Mouse (Mus musculus) heart, adult 2 months (tissue): Measurements from ENCODE around the gene Gid4. TPM values are rescaled to one million over a fixed set of nuclear protein-coding genes. Genes with fewer than 3 reads are reported as not detected.

Experiments used
- DNase-seq, 2 experiments: peaks; one replicate each; pipeline ENCODE4 v3.0.0; 2021
- H3K27ac ChIP-seq: fragments of 200-600 bp; 2 replicates; pipeline ENCODE4 v1.8.1; 2022
- H3K27me3 ChIP-seq: fragments of 200-500 bp; 2 replicates; pipeline ENCODE4 v1.6.1; 2012; ENCODE audit warnings: mild to moderate bottlenecking, low read length, inconsistent platforms, mixed read lengths; ENCODE audit not compliant: control insufficient read depth, insufficient read depth
- H3K36me3 ChIP-seq: fragments of 200-500 bp; 2 replicates; pipeline ENCODE4 v1.6.1; 2012; ENCODE audit warnings: low read length, inconsistent platforms; ENCODE audit not compliant: control insufficient read depth, insufficient read depth
- H3K4me1 ChIP-seq: fragments of 200-500 bp; 2 replicates; pipeline ENCODE4 v1.6.1; 2011; ENCODE audit warnings: low read length; ENCODE audit not compliant: control insufficient read depth, insufficient read depth
- H3K4me3 ChIP-seq: fragments of 200-600 bp; 2 replicates; pipeline ENCODE4 v1.8.1; 2022
- H3K79me2 ChIP-seq: fragments of 200-500 bp; replicated peaks from 2 replicates; pipeline ENCODE4 v1.6.1; 2012; ENCODE audit warnings: mild to moderate bottlenecking, inconsistent platforms, low read length, moderate library complexity, mixed read lengths; ENCODE audit not compliant: control insufficient read depth, insufficient read depth
- H3K9ac ChIP-seq: fragments of 200-500 bp; 2 replicates; pipeline ENCODE4 v1.6.1; 2012; ENCODE audit warnings: low read depth, mild to moderate bottlenecking, control low read depth, inconsistent platforms, low read length, mixed read lengths
- CTCF ChIP-seq: fragments of 200-600 bp; IDR thresholded peaks from 2 replicates; pipeline ENCODE4 v1.8.1; 2022; ENCODE audit warnings: antibody characterized with exemption, mild to moderate bottlenecking, moderate library complexity
- EP300 ChIP-seq: fragments of 200-500 bp; IDR thresholded peaks from 2 replicates; pipeline ENCODE4 v1.6.1; 2011; ENCODE audit warnings: low read depth, low read length, control low read depth; ENCODE audit not compliant: insufficient read depth
- POLR2A ChIP-seq: fragments of 200-500 bp; IDR thresholded peaks from 2 replicates; pipeline ENCODE4 v1.6.1; 2011; ENCODE audit warnings: mild to moderate bottlenecking, low read depth, low read length, control low read depth; ENCODE audit not compliant: insufficient read depth
- WGBS: fragments of 180-500 bp; shearing (Covaris S2); methylation state at CpG from one replicate; pipeline ENCODE4 v1.1.7; 2018; 5-methylcytosine and 5-hydroxymethylcytosine counted together
- intact Hi-C: fragments of 180-260 bp; cut with DNase I; formaldehyde crosslinking; loops from one replicate; pipeline ENCODE4 v1.15.1; 2025
- polyA plus RNA-seq: library from polyadenylated mRNA; depleted of rRNA; stranded (reverse); fragments of >200 nt; gene quantifications from 2 replicates; pipeline ENCODE4 v1.2.3, GENCODE M21; 2012
- total RNA-seq, 2 experiments: library from RNA; stranded (reverse); gene quantifications; 2 replicates each; pipeline ENCODE4 v1.2.3; 2021

Gid4 gene
- total and polyA plus RNA-seq, 3 experiments = 30.5 to 49.5 (median 47.8) TPM

DNA sequence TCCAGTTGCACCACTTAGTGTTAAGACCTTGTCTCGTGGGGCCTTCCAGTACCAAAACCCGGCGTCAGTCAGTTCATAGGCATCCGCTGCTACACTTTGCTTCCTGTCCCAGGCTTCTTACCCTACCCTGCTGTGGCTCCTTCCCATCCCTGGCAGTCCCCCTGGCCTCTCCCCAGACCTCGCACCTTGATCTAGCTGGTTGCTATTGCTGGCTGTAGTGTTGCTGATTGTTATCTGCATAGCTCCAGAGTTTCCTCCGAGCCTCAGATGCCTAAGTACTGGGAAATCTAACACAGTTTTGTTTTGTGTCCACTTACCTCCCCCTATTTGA, 1.5 kb downstream of the Gid4 start:
- no peaks in the 10 kb centered on the region for H3K27me3 ChIP-seq
- 8% methylated on average over 6 of the region's 6 CpGs for WGBS
- peak overlapping the region; percentile 88 for H3K9ac ChIP-seq
- peaks cover 6% of the 10 kb centered on the region for H3K4me1 ChIP-seq
- H3K36me3 ChIP-seq = no peaks in the 10 kb centered on the region
- TF ChIP-seq EP300 (no peak), CTCF (no peak), POLR2A (no peak)
- intact Hi-C loops = no loop called here
- peak in 1 of 2 experiments; percentile 24 for DNase-seq
- no peaks in the 10 kb centered on the region for H3K79me2 ChIP-seq
- peak overlapping the region; percentile 88 for H3K4me3 ChIP-seq
- H3K27ac ChIP-seq = no peak overlapping the region

DNA sequence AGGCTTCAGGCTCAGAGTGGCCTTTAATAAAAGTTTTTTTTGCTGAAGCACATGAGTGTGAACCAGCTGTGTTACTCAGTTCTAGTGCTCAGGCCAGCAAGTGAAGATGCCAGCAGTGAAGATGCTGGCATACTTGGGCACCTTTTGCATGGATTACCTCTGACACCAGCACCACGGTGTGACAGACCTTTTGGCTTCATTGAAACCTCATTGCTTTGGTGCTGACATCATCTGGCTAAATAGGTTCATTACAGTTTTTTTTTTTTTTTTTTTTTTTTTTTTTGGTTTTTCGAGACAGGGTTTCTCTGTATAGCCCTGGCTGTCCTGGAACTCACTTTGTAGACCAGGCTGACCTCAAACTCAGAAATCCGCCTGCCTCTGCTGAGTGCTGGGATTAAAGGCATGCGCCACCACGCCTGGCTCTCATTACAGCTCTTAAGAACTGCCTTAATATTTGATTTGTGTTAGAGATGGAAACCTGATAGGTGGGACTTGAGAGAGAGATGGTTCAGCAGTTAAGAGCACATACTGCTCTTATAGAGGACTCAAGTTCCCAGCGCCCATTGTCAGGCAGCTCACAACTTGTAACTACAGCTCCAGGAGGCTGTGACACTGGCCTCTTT, 5.2 kb downstream of the Gid4 start:
- 61% methylated on average over 6 of the region's 6 CpGs for WGBS
- peak; percentile 38 for TF ChIP-seq CTCF
- no peak for TF ChIP-seq EP300
- TF ChIP-seq POLR2A = no peak

DNA sequence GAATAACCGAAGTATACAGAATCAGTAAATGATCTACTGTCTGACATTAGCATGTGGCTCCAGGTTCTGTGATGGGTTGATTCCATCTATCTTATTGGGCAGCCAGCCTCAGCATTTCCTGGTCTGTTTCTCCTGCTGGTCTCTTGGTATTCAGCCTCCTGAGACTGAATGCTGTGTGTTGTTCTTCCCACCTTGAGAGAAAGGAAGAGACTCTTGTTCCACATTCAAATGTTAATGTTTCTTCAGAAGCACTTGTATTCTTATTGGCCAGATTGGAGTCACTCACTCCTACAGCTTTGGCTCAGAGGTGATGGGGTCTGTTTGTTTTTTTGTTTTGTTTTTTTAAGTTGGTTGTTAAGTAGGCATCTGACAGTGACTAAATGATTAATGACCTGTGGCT, 6.1 kb downstream of the Gid4 start:
- WGBS = 91% methylated on average over 1 of the region's 1 CpGs
- intact Hi-C loops = no loop called here
- no peak overlapping the region for H3K9ac ChIP-seq

More for the DNA sequence above, 5.2 kb downstream of the Gid4 start:
- H3K9ac ChIP-seq = no peak overlapping the region
- H3K4me3 ChIP-seq = no peak overlapping the region
- H3K27ac ChIP-seq = no peak overlapping the region
- DNase-seq = no peak
- H3K27me3 ChIP-seq = no peaks in the 10 kb centered on the region
- no peaks in the 10 kb centered on the region for H3K36me3 ChIP-seq
- no peaks in the 10 kb centered on the region for H3K79me2 ChIP-seq
- intact Hi-C loops = no loop called here
- peaks cover 4% of the 10 kb centered on the region for H3K4me1 ChIP-seq

DNA sequence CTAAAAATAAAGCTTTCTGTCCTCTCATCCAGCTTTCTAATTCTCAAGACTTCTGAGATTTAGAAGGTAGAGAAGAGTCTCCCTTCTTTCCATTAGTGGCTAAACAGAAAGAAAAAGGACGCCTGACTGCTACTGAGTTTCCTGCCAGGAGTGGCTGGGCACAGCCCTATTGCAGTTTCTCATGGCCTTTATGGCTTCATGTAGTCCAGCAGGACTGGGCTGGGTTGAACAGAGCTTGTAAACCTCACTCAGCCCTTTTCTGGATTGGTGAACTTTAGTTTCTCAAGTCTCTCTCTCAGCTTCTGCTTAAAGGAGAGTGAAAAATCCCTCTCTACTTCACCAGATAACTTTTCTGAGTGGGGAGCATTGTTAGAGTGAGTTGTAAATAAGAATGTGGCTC, 9.5 kb downstream of the Gid4 start:
- H3K4me3 ChIP-seq = no peak overlapping the region
- H3K27me3 ChIP-seq = no peaks in the 10 kb centered on the region
- no peaks in the 10 kb centered on the region for H3K4me1 ChIP-seq
- H3K27ac ChIP-seq = no peak overlapping the region
- TF ChIP-seq CTCF (no peak), POLR2A (no peak), EP300 (no peak)
- no peak for DNase-seq
- intact Hi-C loops = no loop called here
- 83% methylated on average over 1 of the region's 1 CpGs for WGBS
- H3K9ac ChIP-seq = no peak overlapping the region
- H3K79me2 ChIP-seq = no peaks in the 10 kb centered on the region
- H3K36me3 ChIP-seq = no peaks in the 10 kb centered on the region

More for the DNA sequence above, 6.1 kb downstream of the Gid4 start:
- Histone ChIP-seq H3K36me3 (no peaks in the 10 kb centered on the region), H3K4me3 (no peak overlapping the region), H3K27ac (no peak overlapping the region), H3K4me1 (peaks cover 4% of the 10 kb centered on the region), H3K79me2 (no peaks in the 10 kb centered on the region), H3K27me3 (no peaks in the 10 kb centered on the region)
- TF ChIP-seq CTCF = no peak
- TF ChIP-seq POLR2A = no peak
- TF ChIP-seq EP300 = no peak
- DNase-seq = no peak

DNA sequence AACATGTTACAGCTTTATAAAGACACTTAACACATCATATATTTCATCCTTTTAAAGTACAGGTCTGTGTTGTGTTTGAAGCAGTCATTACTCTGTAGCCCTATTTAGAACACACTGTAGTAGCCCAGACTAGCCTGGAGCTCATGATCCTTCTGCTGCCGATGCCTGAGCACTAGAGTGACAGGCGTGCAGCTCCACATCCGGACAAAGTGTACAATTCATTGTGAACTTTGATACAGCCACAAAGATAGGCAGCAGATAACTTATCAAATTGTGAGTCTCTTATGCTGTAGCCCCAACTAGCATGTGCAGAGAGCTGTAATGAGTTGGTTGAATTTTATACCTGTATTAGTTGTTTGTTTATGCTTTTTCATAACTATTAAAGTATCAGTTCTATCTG, 10.7 kb downstream of the Gid4 start:
- WGBS = 88% methylated on average over 3 of the region's 3 CpGs
- Histone ChIP-seq H3K9ac (no peak overlapping the region), H3K4me3 (no peak overlapping the region), H3K4me1 (no peaks in the 10 kb centered on the region), H3K36me3 (no peaks in the 10 kb centered on the region), H3K27ac (no peak overlapping the region), H3K27me3 (no peaks in the 10 kb centered on the region), H3K79me2 (no peaks in the 10 kb centered on the region)
- intact Hi-C loops = no loop called here
- no peak for TF ChIP-seq EP300
- TF ChIP-seq POLR2A = no peak
- TF ChIP-seq CTCF = no peak
- DNase-seq = no peak

DNA sequence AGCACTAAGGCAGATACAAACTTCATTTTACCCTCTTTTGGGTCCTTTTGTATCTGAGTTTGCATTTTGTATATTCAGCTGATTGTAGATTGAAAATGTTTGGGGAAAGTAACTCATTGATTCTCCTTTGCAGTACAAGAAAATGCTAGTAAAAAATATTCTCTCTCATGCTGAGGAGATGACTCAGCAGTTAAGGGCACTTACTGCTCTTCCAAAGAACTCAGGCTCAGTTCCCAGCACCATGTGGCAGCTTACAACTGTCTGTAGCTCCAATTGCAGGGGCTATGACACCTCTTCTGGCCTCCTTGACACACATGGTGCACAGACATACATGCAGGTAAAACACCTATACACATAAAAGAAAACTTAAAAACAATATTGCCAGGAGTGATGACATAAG, 16.6 kb downstream of the Gid4 start:
- Histone ChIP-seq H3K79me2 (no peaks in the 10 kb centered on the region), H3K36me3 (no peaks in the 10 kb centered on the region), H3K27me3 (no peaks in the 10 kb centered on the region), H3K9ac (no peak overlapping the region), H3K4me3 (no peak overlapping the region), H3K4me1 (no peaks in the 10 kb centered on the region), H3K27ac (no peak overlapping the region)
- DNase-seq = no peak
- TF ChIP-seq CTCF (no peak), POLR2A (no peak), EP300 (no peak)
- intact Hi-C loops = no loop called here
